Mouse (Mus musculus) spleen, postnatal 0 days (tissue): ENCODE measurements around the gene Tmem9b. TPM values are rescaled to one million over a fixed set of nuclear protein-coding genes. Genes with fewer than 3 reads are reported as not detected.

Source experiments
- polyA plus RNA-seq: library from polyadenylated mRNA; unstranded; fragments of >200 nt; fragmentation: Nextera tagmentation; extraction: Ambion mirVana; gene quantifications from 2 replicates; pipeline ENCODE4 v1.2.1, GENCODE M21; 2015

The Tmem9b gene
- 51.3 and 54.4 TPM in 2 replicates for polyA plus RNA-seq

DNA sequence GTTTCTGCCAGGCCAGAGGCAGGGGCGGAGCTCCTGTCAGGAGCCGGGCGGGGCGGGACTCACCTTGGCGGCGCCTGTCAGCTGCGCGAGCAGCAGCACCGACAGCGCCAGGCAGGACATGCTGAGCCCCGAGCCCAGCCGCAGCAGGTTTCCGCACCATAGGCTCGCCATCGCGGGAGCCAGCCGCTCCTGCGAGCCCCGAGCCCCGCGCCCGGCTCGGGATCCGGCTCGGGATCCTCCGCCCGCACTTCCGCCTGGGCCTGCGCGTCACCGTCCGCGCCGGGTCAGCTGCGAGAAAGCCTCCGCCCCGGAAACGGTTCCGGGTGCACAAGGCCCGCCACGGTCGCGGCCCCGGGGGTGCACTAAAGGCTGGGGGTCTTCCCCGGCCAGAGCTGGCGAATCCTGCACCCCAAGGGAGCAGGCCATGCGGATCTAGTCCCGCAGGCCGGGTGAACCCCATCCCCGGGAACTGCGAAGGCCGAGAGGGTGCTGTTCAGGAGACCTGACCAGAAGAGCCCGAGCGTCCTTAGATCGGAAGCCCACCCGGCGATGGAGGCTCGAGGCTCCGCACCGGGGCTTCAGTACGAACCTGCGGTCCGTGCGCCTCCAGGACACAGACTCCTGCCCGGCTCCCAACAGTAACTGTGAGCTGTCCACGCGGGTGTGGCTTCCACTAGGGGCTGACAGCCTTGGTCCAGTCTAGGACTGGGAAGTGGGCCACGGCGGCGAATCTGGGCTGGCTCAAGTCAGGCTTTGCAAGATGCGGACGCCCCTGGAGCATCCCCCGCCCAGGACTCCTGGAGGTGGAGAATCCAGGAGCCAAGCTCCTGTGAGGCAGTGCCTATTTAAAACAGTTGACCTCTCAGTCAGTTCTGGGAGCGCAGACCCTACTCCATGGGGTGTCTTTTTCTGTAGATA, at the start of gene Tmem9b:
Gene Tmem9b, minus strand, starts transcription at position 868 of the 918 bp plus-strand sequence.

DNA sequence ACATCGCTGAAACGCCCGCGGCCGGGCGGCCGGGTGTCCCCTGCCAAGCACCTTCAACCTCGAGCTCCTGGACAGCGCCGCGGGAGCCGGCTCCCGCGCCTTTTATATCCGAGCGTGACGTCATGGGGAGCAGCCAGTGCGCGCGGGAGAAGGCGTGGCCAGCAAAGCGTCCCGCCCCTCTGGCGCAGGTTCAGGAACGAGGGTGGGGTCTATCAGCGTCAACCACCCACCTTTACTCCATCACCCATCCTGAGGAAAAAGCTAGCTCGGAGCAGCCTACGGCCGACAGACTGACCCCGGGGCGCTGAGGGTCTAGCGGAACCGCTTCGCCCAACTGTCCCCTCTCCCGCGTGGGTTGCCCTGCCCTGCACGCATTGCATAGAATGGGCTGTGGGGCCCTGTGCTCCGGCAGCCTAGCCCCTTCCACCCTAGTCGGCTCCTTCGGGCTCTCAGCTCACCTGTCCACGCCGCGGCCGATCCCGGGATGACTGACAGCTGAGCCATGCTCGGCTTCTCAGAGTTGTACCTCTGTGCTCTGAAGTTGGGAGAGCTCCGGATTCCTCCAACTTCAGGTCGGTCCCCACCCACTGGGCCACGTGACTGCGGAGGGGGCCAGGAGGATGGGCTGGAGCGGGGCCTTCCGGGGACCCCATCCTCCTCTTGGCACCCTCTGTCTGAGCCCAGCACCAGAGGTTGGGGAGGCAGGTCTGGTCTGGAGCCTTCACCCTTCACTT, 29.0 kb upstream of the Tmem9b start, which contains the start of gene Nrip3:
Gene Nrip3, minus strand, starts transcription at position 556 of the 734 bp plus-strand sequence.

DNA sequence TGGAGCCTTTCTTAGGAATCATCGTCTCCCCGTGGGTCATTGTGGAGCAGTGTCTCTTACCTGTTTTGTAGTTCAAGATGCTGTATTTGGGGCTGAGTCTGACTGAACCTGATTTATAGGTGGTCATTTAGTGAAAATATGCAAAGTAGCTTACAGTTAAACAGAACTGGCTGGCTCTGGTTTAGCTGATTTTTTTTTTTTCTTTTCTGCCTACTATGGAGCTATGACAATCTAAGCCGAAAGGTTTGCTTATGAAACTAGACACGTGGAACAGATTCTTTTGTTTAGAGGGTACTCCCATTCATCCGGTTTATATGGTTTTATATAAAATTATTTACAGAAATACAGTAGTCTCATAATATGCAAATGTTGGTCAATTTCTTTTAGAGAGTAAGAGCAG, 21.0 kb downstream of the Tmem9b start, which contains the start of gene Ascl3:
Gene Ascl3, minus strand, starts transcription at position 101 of the 400 bp plus-strand sequence.

DNA sequence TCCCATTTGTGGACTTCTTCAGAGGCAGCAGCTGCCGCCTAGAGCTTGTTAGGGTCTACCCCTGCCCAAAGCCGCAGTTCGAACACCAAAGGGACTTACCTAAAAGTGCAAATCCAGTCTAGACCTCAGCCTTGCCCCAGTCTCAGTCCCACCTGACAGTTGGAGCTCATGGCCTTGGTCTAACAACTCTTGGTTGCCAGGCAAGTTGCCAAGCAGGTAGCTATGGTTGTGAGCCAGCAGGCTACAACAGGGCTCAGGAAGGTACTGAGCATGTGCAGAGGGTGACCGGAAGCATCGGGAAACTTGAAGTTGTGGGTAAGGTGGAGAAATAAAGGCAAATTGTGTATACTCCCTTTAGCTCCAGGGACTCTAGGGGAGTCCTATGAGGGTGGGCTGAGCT, 29.0 kb downstream of the Tmem9b start, which contains the start of gene BC051019:
Gene BC051019, minus strand, starts transcription at position 154 of the 400 bp plus-strand sequence.

DNA sequence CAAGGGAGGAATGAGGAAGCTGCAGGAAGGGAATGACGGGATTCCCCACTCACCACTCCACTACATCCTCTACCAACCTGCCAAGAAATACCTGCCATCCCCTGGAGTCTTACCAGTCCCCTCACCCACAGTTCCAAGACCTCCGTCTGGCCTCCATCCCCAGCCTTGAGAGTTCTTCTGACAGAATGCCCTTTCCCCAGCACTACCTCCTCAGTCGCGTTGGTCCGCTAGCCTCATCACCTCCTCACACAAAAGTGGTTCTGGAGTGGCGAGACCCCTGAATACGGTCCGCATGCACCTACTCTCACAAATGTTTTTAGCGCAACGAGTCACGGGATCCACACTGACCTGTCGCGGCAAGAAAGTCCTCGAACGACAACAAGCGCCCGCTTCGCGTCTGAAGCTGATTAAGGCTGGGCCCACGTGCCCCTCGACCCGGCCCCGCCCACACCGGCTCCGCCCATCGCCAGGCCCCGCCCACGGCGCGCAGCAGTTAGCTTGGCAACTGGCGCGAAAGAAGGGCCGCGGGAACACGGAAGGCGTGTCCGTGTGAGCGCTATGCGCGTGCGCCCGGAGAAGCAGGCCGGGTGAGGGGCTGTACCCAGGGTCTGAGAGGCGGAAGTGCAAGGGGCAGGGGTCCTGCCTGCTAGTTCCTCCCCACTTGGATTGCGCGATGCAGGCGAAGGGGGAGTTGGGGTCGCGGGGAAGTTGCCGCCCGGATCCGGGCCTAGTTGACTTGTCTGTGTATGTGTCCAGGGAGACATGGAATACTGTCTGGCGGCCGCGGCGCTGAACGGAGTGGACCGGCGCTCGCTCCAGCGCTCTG, 49.3 kb downstream of the Tmem9b start, which contains the start of the genes St5 and Akip1:
Gene St5, minus strand, starts transcription at position 416 of the 826 bp plus-strand sequence.
Gene Akip1, plus strand, starts transcription at position 501 of the 826 bp plus-strand sequence.

Other genes with a start within 250 kb of the Tmem9b start
- 0.04 and 0.05 TPM in 2 replicates for gene Trim66, start 244.7 kb downstream of the Tmem9b start, polyA plus RNA-seq
- 155 and 157 TPM in 2 replicates for gene Rpl27a, start 233.7 kb downstream of the Tmem9b start, polyA plus RNA-seq
- gene St5, start 49.3 kb downstream of the Tmem9b start, polyA plus RNA-seq, result 26.6 and 32.0 TPM in 2 replicates
- gene Akip1, start 49.2 kb downstream of the Tmem9b start, polyA plus RNA-seq, result 53.1 and 59.4 TPM in 2 replicates
- gene BC051019, start 29.0 kb downstream of the Tmem9b start, polyA plus RNA-seq, result 0.16 TPM in 1 of 2 replicates, not detected in the other
- gene Ascl3, start 21.1 kb downstream of the Tmem9b start, polyA plus RNA-seq, result not detected in 2 replicates
- 0.68 and 0.94 TPM in 2 replicates for gene Nrip3, start 29.1 kb upstream of the Tmem9b start, polyA plus RNA-seq
- gene Scube2, start 112.8 kb upstream of the Tmem9b start, polyA plus RNA-seq, result 1.2 TPM in 2 replicates
- 22.6 and 25.7 TPM in 2 replicates for gene Dennd5a, start 207.6 kb upstream of the Tmem9b start, polyA plus RNA-seq
- 37.3 and 38.0 TPM in 2 replicates for gene Tmem41b, start 234.1 kb upstream of the Tmem9b start, polyA plus RNA-seq